Mouse (Mus musculus): ENCODE measurements at regions not wholly inside any gene's neighbourhood (a gene's known extent, or its start where the extent isn't known, plus 50 kb on each side); places are given as distances from the start of the nearest gene placed in this dataset.
"Not testable (repeated sequence)": the region's sequence is repeated elsewhere in the genome, so short reads cannot be mapped to it uniquely, and the experiment has no call there.

DNA sequence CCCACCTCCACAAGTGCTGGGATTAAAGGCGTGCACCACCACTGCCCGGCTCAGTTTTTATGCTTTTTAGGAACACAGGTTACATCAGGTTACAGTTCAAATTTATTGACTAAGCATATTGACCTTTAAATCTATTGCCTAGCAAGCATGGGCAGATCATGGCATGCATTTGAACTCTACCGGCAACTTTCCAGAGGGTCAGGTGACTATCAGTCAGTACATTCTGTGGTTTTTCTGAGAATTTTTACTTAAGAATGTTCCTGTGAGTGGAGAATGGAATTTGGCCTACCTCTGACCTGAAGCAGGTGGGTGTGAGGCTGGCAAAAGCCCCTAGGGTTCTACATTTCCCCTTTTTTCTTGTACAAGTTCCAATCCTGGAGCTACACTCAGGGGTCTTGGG, 332.4 kb upstream of the Kynu start:
- Histone ChIP-seq H3K27ac (ENCODE audit: low read length) (no peak overlapping the region), H3K9ac (ENCODE audit: low read length) (no peak overlapping the region), H3K4me2 (ENCODE audit: low read depth, low read length) (no peak overlapping the region), H3K4me1 (replicated peaks; ENCODE audit: control insufficient read depth, insufficient read depth, low read length) (no peaks in the 10 kb centered on the region), H3K36me3 (ENCODE audit: control insufficient read depth, insufficient read depth, low read length) (no peaks in the 10 kb centered on the region), H3K27me3 (ENCODE audit: control insufficient read depth, insufficient read depth, low read depth, low read length) (no peaks in the 10 kb centered on the region), H3K9me3 (ENCODE audit: control insufficient read depth, low read length) (no peaks in the 10 kb centered on the region), H3K4me3 (ENCODE audit: low read length) (no peak overlapping the region)
- no peak for ATAC-seq (ENCODE audit: low read depth)
- 81% methylated on average over 3 of the region's 3 CpGs for WGBS

DNA sequence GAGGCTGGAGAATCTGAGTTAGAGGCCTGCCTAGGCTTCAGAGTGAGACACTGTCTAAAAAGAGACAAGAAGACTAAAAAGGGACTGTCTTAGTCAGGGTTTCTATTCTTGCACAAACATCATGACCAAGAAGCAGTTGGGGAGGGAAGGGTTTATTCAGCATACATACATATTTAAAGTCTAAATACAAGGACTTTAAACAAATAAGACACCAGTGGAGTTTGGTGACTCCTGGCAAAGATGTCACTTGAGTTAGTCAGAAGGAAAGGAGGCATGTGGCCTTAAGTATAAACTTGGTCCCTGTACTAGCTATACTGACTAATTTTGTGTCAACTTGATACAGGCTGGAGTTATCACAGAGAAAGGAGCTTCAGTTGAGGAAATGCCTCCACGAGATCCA, 330.4 kb upstream of the Kynu start:
- not testable (repeated sequence) for H3K27me3 ChIP-seq (ENCODE audit: control insufficient read depth, insufficient read depth, low read depth, low read length); H3K9me3 ChIP-seq (ENCODE audit: control insufficient read depth, low read length); H3K27ac ChIP-seq (ENCODE audit: low read length); H3K4me1 ChIP-seq (replicated peaks; ENCODE audit: control insufficient read depth, insufficient read depth, low read length); H3K9ac ChIP-seq (ENCODE audit: low read length); H3K36me3 ChIP-seq (ENCODE audit: control insufficient read depth, insufficient read depth, low read length); ATAC-seq (ENCODE audit: low read depth); H3K4me2 ChIP-seq (ENCODE audit: low read depth, low read length); H3K4me3 ChIP-seq (ENCODE audit: low read length)
- WGBS = 48% methylated on average over 1 of the region's 1 CpGs

DNA sequence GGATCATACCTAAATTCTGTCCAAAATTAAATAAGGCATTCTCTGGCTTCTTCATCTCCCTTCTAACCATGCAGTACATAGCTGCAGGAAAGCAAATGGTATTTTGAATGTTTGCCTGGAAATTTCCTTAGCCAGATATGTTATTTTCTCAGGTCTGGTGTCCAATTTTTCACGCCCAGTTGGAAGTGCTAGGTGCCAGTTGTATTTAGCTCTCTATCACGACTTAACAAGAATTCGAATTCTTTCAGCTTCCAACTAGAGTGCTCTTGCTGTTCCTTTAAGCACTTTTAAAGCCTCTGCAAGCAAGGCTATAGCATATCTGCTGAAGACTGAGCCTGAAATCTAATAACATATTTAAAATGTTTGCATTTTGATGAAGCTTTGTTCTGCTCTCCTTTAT, 308.3 kb upstream of the Kynu start:
- Histone ChIP-seq H3K36me3 (ENCODE audit: control insufficient read depth, insufficient read depth, low read length) (no peaks in the 10 kb centered on the region), H3K4me1 (replicated peaks; ENCODE audit: control insufficient read depth, insufficient read depth, low read length) (no peaks in the 10 kb centered on the region), H3K27ac (ENCODE audit: low read length) (no peak overlapping the region), H3K4me3 (ENCODE audit: low read length) (no peak overlapping the region), H3K9me3 (ENCODE audit: control insufficient read depth, low read length) (no peaks in the 10 kb centered on the region), H3K27me3 (ENCODE audit: control insufficient read depth, insufficient read depth, low read depth, low read length) (no peaks in the 10 kb centered on the region), H3K4me2 (ENCODE audit: low read depth, low read length) (no peak overlapping the region), H3K9ac (ENCODE audit: low read length) (no peak overlapping the region)
- ATAC-seq (ENCODE audit: low read depth) = no peak
- WGBS = 68% methylated on average over 3 of the region's 3 CpGs

DNA sequence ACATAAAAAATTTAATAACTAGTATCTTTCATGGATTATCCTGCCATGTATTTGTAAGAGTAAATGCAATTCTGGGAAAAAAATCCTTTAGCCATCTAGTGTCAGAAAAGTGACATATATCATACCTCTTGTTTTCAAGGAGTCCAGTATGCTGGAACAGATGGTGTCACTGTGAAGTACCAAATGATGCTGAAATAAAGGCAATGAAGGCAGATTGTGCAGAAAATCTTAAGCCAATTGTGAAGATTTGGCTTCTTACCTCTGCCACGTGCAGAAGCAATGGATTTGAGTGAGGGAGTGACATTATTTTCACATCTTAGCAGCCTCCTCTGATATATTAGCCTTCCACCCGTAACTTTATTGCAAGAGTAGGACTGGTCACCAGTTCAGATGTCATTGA, 306.5 kb upstream of the Kynu start:
- H3K36me3 ChIP-seq (ENCODE audit: control insufficient read depth, insufficient read depth, low read length) = no peaks in the 10 kb centered on the region
- H3K27me3 ChIP-seq (ENCODE audit: control insufficient read depth, insufficient read depth, low read depth, low read length) = no peaks in the 10 kb centered on the region
- H3K4me2 ChIP-seq (ENCODE audit: low read depth, low read length) = no peak overlapping the region
- WGBS = 53% methylated on average over 2 of the region's 2 CpGs
- no peak for ATAC-seq (ENCODE audit: low read depth)
- no peak overlapping the region for H3K27ac ChIP-seq (ENCODE audit: low read length)
- H3K4me1 ChIP-seq (replicated peaks; ENCODE audit: control insufficient read depth, insufficient read depth, low read length) = no peaks in the 10 kb centered on the region
- H3K9me3 ChIP-seq (ENCODE audit: control insufficient read depth, low read length) = no peaks in the 10 kb centered on the region
- no peak overlapping the region for H3K4me3 ChIP-seq (ENCODE audit: low read length)
- no peak overlapping the region for H3K9ac ChIP-seq (ENCODE audit: low read length)

DNA sequence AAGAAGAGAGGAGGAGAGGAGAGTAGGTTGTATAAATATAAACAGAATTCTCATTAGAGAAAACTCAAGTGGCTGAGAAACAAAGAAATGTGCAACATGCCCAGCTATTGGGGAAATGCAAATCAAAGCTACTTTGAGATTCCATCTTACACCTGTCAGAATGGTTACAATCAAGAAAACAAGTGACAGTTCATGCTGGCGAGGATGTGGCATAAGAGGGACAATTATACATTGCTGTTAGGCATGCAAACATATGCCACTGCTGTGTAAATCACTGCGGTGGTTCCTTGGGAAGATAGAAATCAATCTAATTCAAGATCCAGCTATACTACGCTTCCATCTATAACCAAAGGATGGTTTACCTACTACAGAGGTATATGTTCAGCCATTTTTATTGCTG, 300.4 kb upstream of the Kynu start:
- H3K9ac ChIP-seq (ENCODE audit: low read length) = no peak overlapping the region
- ATAC-seq (ENCODE audit: low read depth) = no peak
- WGBS = 61% methylated on average over 3 of the region's 3 CpGs
- H3K4me3 ChIP-seq (ENCODE audit: low read length) = no peak overlapping the region
- H3K27me3 ChIP-seq (ENCODE audit: control insufficient read depth, insufficient read depth, low read depth, low read length) = no peaks in the 10 kb centered on the region
- H3K27ac ChIP-seq (ENCODE audit: low read length) = no peak overlapping the region
- H3K4me2 ChIP-seq (ENCODE audit: low read depth, low read length) = no peak overlapping the region
- H3K9me3 ChIP-seq (ENCODE audit: control insufficient read depth, low read length) = no peaks in the 10 kb centered on the region
- H3K36me3 ChIP-seq (ENCODE audit: control insufficient read depth, insufficient read depth, low read length) = no peaks in the 10 kb centered on the region
- no peaks in the 10 kb centered on the region for H3K4me1 ChIP-seq (replicated peaks; ENCODE audit: control insufficient read depth, insufficient read depth, low read length)

DNA sequence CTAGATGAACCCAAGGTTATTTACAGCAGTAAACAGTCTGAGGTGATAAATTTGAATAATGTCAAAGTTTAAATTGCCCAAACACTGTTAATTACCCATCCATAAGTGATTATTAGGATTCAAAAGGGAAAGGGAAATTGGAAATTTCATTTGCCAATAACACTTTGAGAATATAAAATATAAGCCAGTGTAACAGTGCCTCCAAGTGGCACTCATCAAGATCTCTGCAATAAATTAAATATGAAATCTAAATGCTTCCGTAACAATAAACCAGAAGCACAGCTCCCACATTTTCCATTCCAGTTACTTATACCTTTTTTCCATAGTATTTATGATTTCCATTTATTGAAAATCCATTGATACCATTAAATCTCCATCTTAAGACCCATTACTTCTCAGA, 284.3 kb upstream of the Kynu start:
- 83% methylated on average over 1 of the region's 1 CpGs for WGBS
- no peak overlapping the region for H3K4me2 ChIP-seq (ENCODE audit: low read depth, low read length)
- H3K36me3 ChIP-seq (ENCODE audit: control insufficient read depth, insufficient read depth, low read length) = no peaks in the 10 kb centered on the region
- H3K9me3 ChIP-seq (ENCODE audit: control insufficient read depth, low read length) = no peaks in the 10 kb centered on the region
- H3K4me1 ChIP-seq (replicated peaks; ENCODE audit: control insufficient read depth, insufficient read depth, low read length) = no peaks in the 10 kb centered on the region
- no peak overlapping the region for H3K9ac ChIP-seq (ENCODE audit: low read length)
- no peak for ATAC-seq (ENCODE audit: low read depth)
- H3K27me3 ChIP-seq (ENCODE audit: control insufficient read depth, insufficient read depth, low read depth, low read length) = no peaks in the 10 kb centered on the region
- H3K4me3 ChIP-seq (ENCODE audit: low read length) = no peak overlapping the region
- H3K27ac ChIP-seq (ENCODE audit: low read length) = no peak overlapping the region

DNA sequence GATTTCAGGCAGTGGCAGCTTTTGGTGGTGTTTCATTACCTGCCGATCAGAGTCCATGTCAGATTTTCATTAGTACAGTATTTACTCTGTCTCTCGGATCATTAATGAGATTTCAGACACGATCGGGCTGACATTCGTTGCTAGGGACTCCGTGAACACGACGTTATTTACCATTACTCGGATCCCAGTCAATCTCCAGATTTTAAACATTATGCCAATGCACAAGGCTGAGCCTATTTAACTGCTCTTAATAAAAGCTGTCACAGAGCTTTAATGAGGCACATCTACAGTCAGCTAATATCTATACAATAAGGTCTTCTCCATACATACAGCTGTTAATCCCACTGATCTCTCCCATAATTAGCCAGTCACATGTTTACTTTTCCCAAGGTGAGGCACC, 283.0 kb upstream of the Kynu start:
- Histone ChIP-seq H3K9ac (ENCODE audit: low read length) (no peak overlapping the region), H3K4me1 (replicated peaks; ENCODE audit: control insufficient read depth, insufficient read depth, low read length) (no peaks in the 10 kb centered on the region), H3K27me3 (ENCODE audit: control insufficient read depth, insufficient read depth, low read depth, low read length) (no peaks in the 10 kb centered on the region), H3K4me3 (ENCODE audit: low read length) (no peak overlapping the region), H3K4me2 (ENCODE audit: low read depth, low read length) (no peak overlapping the region), H3K27ac (ENCODE audit: low read length) (no peak overlapping the region), H3K36me3 (ENCODE audit: control insufficient read depth, insufficient read depth, low read length) (no peaks in the 10 kb centered on the region), H3K9me3 (ENCODE audit: control insufficient read depth, low read length) (no peaks in the 10 kb centered on the region)
- WGBS = 75% methylated on average over 9 of the region's 9 CpGs
- ATAC-seq (ENCODE audit: low read depth) = no peak

DNA sequence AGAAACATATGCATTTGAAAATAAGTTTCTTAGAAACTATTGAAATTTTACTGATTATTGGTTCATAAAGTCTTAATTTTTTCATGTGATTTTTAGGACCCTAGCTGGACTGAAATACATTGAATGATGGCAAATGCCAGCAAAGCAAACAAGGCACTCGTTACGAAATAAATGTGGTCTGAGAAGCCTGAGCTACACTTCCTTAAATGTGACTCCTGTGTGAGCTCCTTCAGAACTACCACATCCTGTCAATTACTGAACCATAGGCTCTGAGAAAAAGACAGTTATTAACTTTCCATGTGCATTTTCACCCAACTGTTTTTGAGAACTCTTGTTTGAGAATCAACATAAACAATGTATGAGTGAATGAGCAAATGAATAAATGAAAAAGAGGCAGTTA, 281.1 kb upstream of the Kynu start:
- Histone ChIP-seq H3K4me1 (replicated peaks; ENCODE audit: control insufficient read depth, insufficient read depth, low read length) (no peaks in the 10 kb centered on the region), H3K9ac (ENCODE audit: low read length) (no peak overlapping the region), H3K27ac (ENCODE audit: low read length) (no peak overlapping the region), H3K4me3 (ENCODE audit: low read length) (no peak overlapping the region), H3K36me3 (ENCODE audit: control insufficient read depth, insufficient read depth, low read length) (no peaks in the 10 kb centered on the region), H3K4me2 (ENCODE audit: low read depth, low read length) (no peak overlapping the region), H3K9me3 (ENCODE audit: control insufficient read depth, low read length) (no peaks in the 10 kb centered on the region), H3K27me3 (ENCODE audit: control insufficient read depth, insufficient read depth, low read depth, low read length) (no peaks in the 10 kb centered on the region)
- ATAC-seq (ENCODE audit: low read depth) = no peak
- 63% methylated on average over 2 of the region's 2 CpGs for WGBS

DNA sequence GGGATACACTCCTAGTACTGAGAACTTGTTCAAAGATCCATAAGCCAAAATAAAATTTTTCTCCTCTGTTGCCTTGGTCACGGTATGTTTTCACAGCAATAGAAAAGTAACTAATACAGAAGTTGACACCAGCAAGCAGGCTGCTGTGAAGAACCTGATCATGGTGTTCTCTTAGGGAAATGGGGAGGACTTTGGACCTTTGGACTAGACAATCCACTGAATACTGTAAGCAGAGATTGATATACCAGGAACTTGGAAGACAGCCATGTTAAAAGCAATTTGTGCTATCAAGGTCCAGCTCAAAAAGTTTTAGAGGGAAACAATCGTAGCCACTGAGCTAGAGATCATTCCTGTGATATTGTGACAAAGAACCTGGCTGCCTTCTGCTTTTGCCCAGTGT, 259.3 kb upstream of the Kynu start:
- Histone ChIP-seq H3K9ac (ENCODE audit: low read length) (no peak overlapping the region), H3K4me3 (ENCODE audit: low read length) (no peak overlapping the region), H3K9me3 (ENCODE audit: control insufficient read depth, low read length) (no peaks in the 10 kb centered on the region), H3K27me3 (ENCODE audit: control insufficient read depth, insufficient read depth, low read depth, low read length) (no peaks in the 10 kb centered on the region), H3K36me3 (ENCODE audit: control insufficient read depth, insufficient read depth, low read length) (no peaks in the 10 kb centered on the region), H3K27ac (ENCODE audit: low read length) (no peak overlapping the region), H3K4me2 (ENCODE audit: low read depth, low read length) (no peak overlapping the region), H3K4me1 (replicated peaks; ENCODE audit: control insufficient read depth, insufficient read depth, low read length) (no peaks in the 10 kb centered on the region)
- WGBS = 74% methylated on average over 2 of the region's 2 CpGs
- ATAC-seq (ENCODE audit: low read depth) = no peak

DNA sequence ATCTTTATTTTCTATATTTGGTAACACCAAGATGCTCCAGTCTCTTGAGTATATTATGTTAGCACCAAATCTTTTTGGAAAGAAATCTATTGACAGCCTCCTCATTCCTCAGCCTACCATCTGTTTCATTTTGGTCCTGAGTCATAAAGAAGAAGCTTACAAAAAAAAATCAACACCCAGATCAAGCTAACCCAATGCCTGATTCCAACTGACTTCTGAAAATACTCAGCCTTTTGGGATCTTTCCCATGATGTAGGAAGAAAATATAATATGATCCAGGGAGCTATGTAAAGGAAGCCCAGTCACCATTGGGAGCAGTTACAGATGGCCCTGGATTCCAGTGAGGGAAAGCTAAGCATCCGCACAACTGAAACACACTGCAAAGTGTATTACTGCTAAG, 231.3 kb upstream of the Kynu start:
- ATAC-seq (ENCODE audit: low read depth) = no peak
- no peak overlapping the region for H3K27ac ChIP-seq (ENCODE audit: low read length)
- 88% methylated on average over 1 of the region's 1 CpGs for WGBS

More for the DNA sequence above, 231.3 kb upstream of the Kynu start:
- Histone ChIP-seq H3K9me3 (ENCODE audit: control insufficient read depth, low read length) (no peaks in the 10 kb centered on the region), H3K9ac (ENCODE audit: low read length) (no peak overlapping the region), H3K4me1 (replicated peaks; ENCODE audit: control insufficient read depth, insufficient read depth, low read length) (no peaks in the 10 kb centered on the region), H3K36me3 (ENCODE audit: control insufficient read depth, insufficient read depth, low read length) (no peaks in the 10 kb centered on the region), H3K4me3 (ENCODE audit: low read length) (no peak overlapping the region), H3K4me2 (ENCODE audit: low read depth, low read length) (no peak overlapping the region), H3K27me3 (ENCODE audit: control insufficient read depth, insufficient read depth, low read depth, low read length) (no peaks in the 10 kb centered on the region)

All from lung, embryonic 16.5 days (tissue).